Mouse (Mus musculus): ENCODE measurements around the gene Zfp979. TPM values are rescaled to one million over a fixed set of nuclear protein-coding genes. Genes with fewer than 3 reads are reported as not detected.
"Not testable (repeated sequence)": the region's sequence is repeated elsewhere in the genome, so short reads cannot be mapped to it uniquely, and the experiment has no call there.

Gene Zfp979
- polyA plus RNA-seq (2012; ENCODE audit: insufficient read depth, insufficient read length, missing spikeins): 5.4 and 7.3 TPM in 2 replicates

GRCm38 (mm10) chr4:147642413-147642812 is at the start of gene Zfp979:
Zfp979 (minus strand) TSS chr4:147642513.
- not testable (repeated sequence) for H3K27ac ChIP-seq (replicated peaks; ENCODE audit: low read depth, low read length); H3K4me1 ChIP-seq (ENCODE audit: control insufficient read depth, insufficient read depth, insufficient read length, low read length)

GRCm38 (mm10) chr4:147655245-147655644 is 12.9 kb upstream of the Zfp979 start:
- H3K4me1 ChIP-seq (ENCODE audit: control insufficient read depth, insufficient read depth, insufficient read length, low read length); H3K27ac ChIP-seq (replicated peaks; ENCODE audit: low read depth, low read length); H3K4me3 ChIP-seq (ENCODE audit: insufficient read depth, low read depth, low read length): not testable (repeated sequence)

More at GRCm38 (mm10) chr4:147642413-147642812, at the start of gene Zfp979:
- H3K4me3 ChIP-seq (ENCODE audit: insufficient read depth, low read depth, low read length): not testable (repeated sequence)

- H3K4me3 ChIP-seq (ENCODE audit: insufficient read depth, low read depth, low read length); H3K27ac ChIP-seq (replicated peaks; ENCODE audit: low read depth, low read length); H3K4me1 ChIP-seq (ENCODE audit: control insufficient read depth, insufficient read depth, insufficient read length, low read length): not testable (repeated sequence)
Measured at GRCm38 (mm10) chr4:147647407-147647806, 5.1 kb upstream of the Zfp979 start.

DNA sequence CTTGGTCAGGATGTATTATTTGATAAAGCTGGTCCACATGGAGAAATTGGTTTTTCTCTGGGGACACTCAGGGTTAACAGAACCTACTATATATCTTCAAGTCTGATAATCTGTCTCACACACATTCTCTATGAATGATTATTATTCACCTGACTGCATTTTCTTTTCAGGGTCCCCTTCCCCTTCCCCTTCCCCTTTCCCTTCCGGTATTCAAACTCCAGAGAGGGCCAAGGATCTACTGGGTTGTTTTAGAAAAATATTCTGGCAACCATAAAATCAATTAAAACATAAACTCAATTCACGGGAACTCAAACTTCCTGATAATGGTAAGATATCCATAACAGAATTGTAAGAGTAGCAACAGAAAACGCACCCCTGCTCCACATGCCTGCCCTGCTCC is 381 bp downstream of the Zfp979 start:
- H3K4me3 ChIP-seq (ENCODE audit: insufficient read depth, low read depth, low read length); H3K27ac ChIP-seq (replicated peaks; ENCODE audit: low read depth, low read length); H3K4me1 ChIP-seq (ENCODE audit: control insufficient read depth, insufficient read depth, insufficient read length, low read length): not testable (repeated sequence)

GRCm38 (mm10) chr4:147633818-147634262 is 8.5 kb downstream of the Zfp979 start:
- H3K4me1 ChIP-seq (ENCODE audit: control insufficient read depth, insufficient read depth, insufficient read length, low read length); H3K27ac ChIP-seq (replicated peaks; ENCODE audit: low read depth, low read length); H3K4me3 ChIP-seq (ENCODE audit: insufficient read depth, low read depth, low read length): not testable (repeated sequence)

GRCm38 (mm10) chr4:147606511-147606910 is 35.8 kb downstream of the Zfp979 start:
- not testable (repeated sequence) for H3K4me3 ChIP-seq (ENCODE audit: insufficient read depth, low read depth, low read length); H3K27ac ChIP-seq (replicated peaks; ENCODE audit: low read depth, low read length); H3K4me1 ChIP-seq (ENCODE audit: control insufficient read depth, insufficient read depth, insufficient read length, low read length)

GRCm38 (mm10) chr4:147605521-147605920 is 36.8 kb downstream of the Zfp979 start:
- no peaks in the 10 kb centered on the region for H3K4me1 ChIP-seq (ENCODE audit: control insufficient read depth, insufficient read depth, insufficient read length, low read length)
- H3K4me3 ChIP-seq (ENCODE audit: insufficient read depth, low read depth, low read length): no peak overlapping the region
- H3K27ac ChIP-seq (replicated peaks; ENCODE audit: low read depth, low read length): no peak overlapping the region

- no peak overlapping the region for H3K4me3 ChIP-seq (ENCODE audit: insufficient read depth, low read depth, low read length)
- no peaks in the 10 kb centered on the region for H3K4me1 ChIP-seq (ENCODE audit: control insufficient read depth, insufficient read depth, insufficient read length, low read length)
- H3K27ac ChIP-seq (replicated peaks; ENCODE audit: low read depth, low read length): no peak overlapping the region
Measured at GRCm38 (mm10) chr4:147603806-147604205, 38.5 kb downstream of the Zfp979 start.

DNA sequence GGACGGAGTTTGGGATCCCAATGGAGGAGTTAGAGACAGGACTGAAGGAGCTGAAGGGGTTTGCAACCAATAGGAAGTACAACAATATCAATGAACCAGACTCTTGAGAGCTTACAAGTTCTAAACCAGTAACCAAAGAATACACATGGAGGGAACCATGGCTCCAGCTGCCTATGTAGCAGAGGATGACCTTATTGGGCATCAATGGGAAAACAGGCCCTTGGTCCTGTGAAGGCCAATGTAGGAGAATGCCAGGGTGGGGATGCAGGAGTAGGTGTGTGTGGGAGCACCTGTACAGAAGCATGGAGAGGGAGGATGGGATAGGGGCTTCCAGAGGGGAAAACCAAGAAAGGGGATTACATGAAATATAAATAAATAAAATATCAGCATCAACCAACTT is 40.4 kb downstream of the Zfp979 start:
- H3K27ac ChIP-seq (replicated peaks; ENCODE audit: low read depth, low read length): no peak overlapping the region
- H3K4me3 ChIP-seq (ENCODE audit: insufficient read depth, low read depth, low read length): no peak overlapping the region
- no peaks in the 10 kb centered on the region for H3K4me1 ChIP-seq (ENCODE audit: control insufficient read depth, insufficient read depth, insufficient read length, low read length)

DNA sequence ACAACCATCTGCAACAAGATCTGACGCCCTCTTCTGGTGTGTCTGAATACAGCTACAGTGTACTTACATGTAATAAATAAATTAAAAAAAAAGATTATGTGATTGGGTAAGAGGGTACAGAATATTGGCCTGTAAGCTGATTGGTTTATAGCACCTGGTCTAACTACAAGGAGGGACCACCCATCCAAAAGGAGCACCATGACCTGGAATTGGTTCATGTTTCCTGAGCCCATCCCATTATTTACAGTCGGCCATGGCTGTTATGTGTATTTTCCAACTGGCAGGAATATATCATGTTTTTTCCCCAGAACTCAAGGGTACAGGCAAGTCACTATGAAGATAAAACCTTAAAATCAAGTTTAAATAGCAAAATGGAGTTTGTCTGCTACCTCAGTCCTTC is 43.5 kb downstream of the Zfp979 start:
- no peak overlapping the region for H3K27ac ChIP-seq (replicated peaks; ENCODE audit: low read depth, low read length)
- H3K4me1 ChIP-seq (ENCODE audit: control insufficient read depth, insufficient read depth, insufficient read length, low read length): no peaks in the 10 kb centered on the region
- no peak overlapping the region for H3K4me3 ChIP-seq (ENCODE audit: insufficient read depth, low read depth, low read length)

DNA sequence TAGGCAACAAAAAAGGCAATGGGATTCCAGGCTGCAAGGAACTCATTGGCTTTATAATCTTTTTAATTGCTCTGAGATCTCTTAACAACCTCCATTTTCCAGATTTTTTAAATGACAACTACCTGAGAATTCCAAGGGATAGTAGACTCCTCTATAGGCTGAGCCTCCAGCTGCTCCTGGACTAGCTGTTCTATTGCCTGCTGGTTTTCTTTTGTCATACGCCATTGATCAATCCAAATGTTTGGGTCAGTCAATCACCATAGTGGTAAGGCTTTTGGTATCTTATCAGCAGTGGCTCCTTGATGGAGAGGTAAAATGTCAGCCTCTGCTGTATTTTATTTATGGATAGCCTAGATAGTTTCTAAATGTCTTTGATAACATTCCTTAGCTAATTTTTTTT is 44.6 kb downstream of the Zfp979 start:
- H3K4me3 ChIP-seq (ENCODE audit: insufficient read depth, low read depth, low read length): no peak overlapping the region
- no peaks in the 10 kb centered on the region for H3K4me1 ChIP-seq (ENCODE audit: control insufficient read depth, insufficient read depth, insufficient read length, low read length)
- H3K27ac ChIP-seq (replicated peaks; ENCODE audit: low read depth, low read length): no peak overlapping the region

- not testable (repeated sequence) for H3K4me1 ChIP-seq (ENCODE audit: control insufficient read depth, insufficient read depth, insufficient read length, low read length); H3K27ac ChIP-seq (replicated peaks; ENCODE audit: low read depth, low read length); H3K4me3 ChIP-seq (ENCODE audit: insufficient read depth, low read depth, low read length)
Measured at GRCm38 (mm10) chr4:147594630-147595029, 47.7 kb downstream of the Zfp979 start.

GRCm38 (mm10) chr4:147586511-147587473 is 55.5 kb downstream of the Zfp979 start:
- Histone ChIP-seq H3K4me1 (ENCODE audit: control insufficient read depth, insufficient read depth, insufficient read length, low read length) (no peaks in the 10 kb centered on the region), H3K27ac (replicated peaks; ENCODE audit: low read depth, low read length) (no peak overlapping the region), H3K4me3 (ENCODE audit: insufficient read depth, low read depth, low read length) (no peak overlapping the region)

- H3K4me3 ChIP-seq (ENCODE audit: insufficient read depth, low read depth, low read length); H3K27ac ChIP-seq (replicated peaks; ENCODE audit: low read depth, low read length); H3K4me1 ChIP-seq (ENCODE audit: control insufficient read depth, insufficient read depth, insufficient read length, low read length): not testable (repeated sequence)
Measured at GRCm38 (mm10) chr4:147579371-147579770, 62.9 kb downstream of the Zfp979 start.

GRCm38 (mm10) chr4:147571156-147571555 is 71.2 kb downstream of the Zfp979 start:
- not testable (repeated sequence) for H3K4me3 ChIP-seq (ENCODE audit: insufficient read depth, low read depth, low read length); H3K4me1 ChIP-seq (ENCODE audit: control insufficient read depth, insufficient read depth, insufficient read length, low read length); H3K27ac ChIP-seq (replicated peaks; ENCODE audit: low read depth, low read length)

Data from brown adipose tissue, adult 24 weeks (tissue).